Mouse (Mus musculus) 3T3-L1 (cell line): ENCODE measurements around the gene Edem1.

Experiments used
- DNase-seq: peaks from one replicate; pipeline ENCODE4 v3.0.0-alpha.2; 2015; ENCODE audit warnings: low read depth, low spot score

Gene Edem1

DNA sequence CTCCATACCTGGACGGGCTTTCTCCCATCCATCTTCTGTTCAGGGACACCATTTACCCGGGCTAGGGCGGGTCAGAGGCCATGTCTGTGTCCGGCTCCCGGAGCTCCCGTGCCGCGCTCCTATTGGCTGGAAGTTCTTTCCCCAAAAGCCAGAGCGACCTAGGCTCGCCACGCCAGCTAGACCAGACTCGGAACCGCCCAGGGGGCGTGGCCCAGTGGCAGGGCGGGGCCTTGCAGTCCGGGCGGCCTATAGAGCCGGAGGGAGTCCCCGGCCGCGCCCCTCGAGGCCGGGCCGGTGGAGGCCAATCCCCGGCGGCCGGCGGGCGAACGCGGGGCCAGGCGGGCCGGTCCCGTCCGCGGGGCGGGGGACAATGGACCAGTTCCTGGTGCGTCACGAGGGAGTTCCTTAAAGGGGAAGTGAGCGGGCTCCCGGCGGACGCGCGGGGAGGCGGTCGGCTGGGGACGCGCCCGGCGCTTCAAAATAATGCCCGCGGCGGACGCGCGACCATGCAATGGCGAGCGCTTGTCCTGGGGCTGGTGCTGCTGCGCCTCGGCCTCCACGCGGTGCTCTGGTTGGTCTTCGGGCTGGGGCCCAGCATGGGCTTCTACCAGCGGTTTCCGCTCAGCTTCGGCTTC is at the start of gene Edem1:
Edem1 (plus strand) TSS at position 408 of the 635 bp plus-strand sequence.
- DNase-seq, result peak; percentile 96

DNA sequence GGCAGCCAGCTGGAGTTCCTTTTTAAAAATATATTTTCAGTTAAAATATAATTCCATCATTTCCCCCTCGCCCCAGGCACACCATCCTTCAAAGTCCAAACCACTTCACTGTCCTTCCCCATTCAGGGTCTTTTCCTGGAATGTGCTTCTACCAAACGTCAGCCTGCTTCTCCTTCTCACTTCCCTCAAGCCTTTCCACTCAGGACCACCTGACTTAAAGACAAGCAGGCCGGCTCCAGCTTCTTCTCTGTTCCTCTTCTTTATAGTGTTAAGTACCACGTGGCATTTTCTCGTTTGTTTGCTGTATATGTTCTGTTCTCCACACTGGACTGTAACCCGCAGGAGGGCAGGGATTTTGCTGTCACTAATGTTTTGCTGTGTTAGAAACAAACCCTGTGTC is 46.6 kb upstream of the Edem1 start:
- no peak for DNase-seq

DNA sequence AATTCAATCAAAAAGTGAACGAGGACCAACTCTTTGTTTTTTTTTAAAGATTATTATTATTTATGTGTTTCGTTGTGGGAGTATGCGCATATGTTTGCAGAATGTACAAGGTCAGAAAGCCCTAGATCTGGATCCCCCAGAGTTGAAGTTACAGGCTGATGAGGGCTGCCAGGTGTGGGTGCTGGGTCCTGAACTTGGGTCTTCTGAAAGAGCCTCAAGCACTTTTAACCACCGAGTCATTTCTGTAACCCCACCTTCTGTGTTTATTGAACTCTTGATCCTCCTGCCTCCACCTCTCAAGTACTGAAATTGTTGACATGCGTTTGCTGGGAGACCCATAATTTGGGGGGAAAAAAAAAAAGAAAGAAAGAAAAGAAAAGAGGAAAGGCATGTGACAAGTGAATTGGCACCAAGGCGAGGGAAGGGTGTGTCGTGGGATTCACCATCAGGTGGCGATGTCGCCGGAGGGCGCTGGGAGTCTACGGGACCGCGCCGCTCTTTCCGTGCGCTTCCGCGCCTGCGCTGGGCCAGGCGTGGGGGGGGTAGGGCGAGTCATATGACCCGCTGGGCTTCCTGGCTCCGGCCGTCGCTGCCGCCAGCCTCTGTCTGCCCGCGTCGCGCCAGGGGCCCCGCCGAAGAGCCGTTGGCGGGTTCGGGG is 45.8 kb upstream of the Edem1 start, which contains the start of gene Arl8b:
Arl8b (plus strand) TSS at position 574 of the 658 bp plus-strand sequence.
- DNase-seq, result peak; percentile 96

DNA sequence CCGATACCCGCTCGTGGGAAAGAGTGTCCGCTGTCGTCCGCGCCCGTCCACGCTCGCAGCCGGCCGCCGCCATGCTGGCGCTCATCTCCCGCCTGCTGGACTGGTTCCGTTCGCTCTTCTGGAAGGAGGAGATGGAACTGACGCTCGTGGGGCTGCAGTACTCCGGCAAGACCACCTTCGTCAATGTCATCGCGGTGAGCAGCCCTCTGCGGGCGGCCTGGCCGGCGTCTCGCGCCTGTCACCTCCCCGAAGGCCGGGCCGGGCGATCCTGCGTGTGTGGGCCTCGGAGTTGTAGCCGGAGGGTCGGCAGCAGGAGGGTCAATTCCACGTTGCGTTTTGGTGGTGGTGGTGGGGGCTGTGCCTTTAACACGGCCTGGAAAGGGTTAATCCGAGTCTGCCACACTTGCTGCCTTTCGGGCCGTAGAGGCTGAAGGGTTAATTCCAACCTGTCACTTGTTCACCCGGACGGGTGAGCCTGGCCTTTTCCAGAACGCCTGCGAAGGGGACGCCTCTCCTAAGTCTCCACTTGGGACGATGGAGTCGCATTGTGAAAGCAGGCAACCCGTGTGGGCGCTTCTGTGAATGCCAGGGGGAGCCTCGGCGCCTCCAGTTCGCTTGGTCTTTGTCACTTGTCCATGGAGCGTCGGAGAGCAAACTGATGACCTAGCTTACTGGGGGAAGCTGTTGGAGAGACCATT is 45.1 kb upstream of the Edem1 start:
- DNase-seq, result peak; percentile 63

DNA sequence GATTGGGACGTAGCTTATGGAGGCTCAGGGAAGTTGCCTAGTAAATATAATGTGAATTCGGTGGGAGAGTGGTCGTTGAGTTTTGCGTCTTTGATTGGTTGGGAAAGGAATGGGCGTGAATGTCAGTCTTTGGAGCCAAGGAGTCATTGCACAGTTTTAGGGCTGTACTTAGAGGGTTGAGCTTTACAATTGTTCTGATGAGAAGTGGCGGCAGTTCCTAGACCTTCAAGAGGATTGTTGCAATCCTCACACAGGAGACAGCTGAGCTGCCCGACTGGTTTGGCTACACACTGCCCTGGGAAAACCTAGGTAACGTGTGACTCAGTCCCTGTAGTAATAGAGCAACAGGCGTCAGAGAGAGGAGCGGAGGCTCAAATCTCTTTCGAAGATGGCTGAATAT is 44.4 kb upstream of the Edem1 start:
- DNase-seq, result peak; percentile 59

DNA sequence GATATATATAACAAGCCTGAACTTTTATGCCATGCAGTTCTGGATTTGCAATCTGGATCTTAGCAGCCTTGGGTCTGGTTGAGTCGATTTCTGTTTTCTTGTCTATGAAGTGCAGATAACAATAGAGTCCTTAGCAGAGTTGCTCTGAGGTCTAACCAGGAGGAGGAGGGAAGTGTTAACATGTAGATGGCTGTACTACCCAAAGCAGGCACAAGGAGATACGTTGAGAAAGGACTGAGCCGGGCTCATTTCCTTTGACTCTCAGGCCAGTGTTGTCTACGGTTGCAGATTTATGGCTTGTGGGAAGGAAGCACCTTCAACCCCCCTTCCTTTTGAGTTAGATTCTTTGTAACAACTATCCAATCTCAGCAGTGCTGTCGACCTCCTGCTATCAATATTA is 43.6 kb upstream of the Edem1 start:
- peak; percentile 78 for DNase-seq

DNA sequence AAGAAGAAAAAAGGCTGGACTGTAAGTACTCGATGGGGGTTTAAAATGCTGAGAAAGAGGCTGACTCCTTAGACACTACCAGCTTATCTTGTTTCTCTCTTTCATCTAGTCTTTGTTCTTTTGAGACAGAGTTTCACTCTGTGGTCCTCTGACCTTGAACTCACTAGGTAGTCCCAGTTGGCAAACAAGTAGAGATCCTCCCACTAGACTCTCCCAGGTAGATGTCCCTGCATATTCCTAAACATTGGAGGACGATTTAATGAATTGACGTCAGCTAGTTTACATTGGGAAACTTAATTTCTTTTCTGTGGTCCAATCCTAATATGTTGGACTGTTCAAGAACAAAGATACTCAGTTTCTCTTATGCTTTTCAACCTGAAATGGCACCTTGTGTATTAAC is 42.9 kb upstream of the Edem1 start:
- DNase-seq, result no peak

DNA sequence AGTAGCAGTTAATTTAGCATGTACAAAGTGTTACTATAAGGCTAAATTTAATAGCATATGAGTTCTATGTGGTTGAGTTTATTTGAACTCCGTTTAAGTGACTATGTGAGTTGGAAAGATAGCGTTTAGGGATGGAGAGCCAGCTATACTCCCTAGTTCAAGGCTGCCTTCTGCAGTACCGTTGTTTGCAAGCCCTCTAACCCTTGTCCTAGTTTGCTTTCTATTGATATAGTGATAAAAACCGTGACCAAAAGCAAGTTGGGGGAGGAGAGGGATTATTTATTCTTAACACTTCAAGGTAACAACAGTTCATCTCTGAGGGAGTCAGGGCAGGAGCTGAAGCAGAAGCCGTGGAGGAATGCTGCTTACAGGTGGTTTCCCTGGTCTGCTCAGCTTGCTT is 36.9 kb upstream of the Edem1 start:
- DNase-seq, result no peak

DNA sequence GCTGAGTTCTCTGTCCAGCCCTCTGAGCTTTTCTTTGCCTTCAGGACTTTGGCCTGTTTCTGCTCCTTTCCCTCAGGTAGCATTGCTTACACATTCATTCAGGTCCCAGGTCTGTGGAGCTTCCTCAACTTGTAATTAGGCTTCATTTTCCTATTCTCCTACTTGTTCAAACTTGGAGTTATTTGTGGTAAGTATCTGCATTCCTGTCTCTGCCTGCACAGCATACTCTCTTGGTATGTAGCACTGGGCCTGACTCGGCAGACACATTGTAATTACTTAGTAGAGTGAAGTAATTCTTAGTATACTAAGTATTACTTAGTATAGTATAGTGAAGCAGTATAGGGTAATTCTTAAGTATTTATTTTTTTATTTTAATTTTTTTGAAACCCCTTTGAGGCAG is 32.5 kb upstream of the Edem1 start:
- DNase-seq, result peak; percentile 44

DNA sequence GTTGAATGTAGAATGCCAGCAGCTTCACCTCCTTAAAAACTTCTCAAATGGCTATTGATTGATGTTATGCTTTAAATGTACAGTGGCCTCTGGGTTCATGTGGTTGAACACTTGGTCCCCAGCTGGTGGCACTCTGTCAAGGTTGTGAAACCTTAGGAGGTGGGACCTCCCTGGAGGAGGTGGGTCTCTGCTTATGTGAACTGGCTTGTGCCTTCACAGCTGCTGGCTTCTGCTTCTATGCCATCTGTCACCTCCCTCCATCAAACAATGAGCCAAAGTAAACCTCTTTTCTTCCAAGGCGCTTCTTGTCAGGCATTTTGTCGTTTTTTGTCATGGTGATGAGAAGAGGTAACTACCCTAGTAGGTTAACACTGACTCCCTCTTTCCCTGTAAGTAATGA is 31.7 kb upstream of the Edem1 start:
- DNase-seq, result no peak

DNA sequence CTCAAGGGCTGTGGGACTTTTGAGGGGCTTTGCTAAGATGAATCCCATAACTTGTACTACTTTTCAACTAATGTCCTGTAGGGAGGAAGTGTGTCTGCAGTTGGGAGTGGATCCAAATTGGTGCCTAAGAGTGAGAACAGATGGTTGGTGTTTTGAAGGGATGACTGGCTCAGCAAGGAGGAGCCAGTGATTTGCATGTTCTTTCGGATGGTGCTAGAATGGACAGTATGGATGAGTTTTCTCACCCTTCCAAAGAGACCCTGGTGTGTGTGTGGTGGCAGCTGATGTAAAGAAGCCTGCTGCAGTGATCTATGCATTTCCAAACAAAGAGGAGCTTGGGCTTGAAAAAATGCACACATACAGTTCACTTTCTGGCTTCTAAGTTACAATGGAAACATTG is 23.2 kb upstream of the Edem1 start:
- no peak for DNase-seq

DNA sequence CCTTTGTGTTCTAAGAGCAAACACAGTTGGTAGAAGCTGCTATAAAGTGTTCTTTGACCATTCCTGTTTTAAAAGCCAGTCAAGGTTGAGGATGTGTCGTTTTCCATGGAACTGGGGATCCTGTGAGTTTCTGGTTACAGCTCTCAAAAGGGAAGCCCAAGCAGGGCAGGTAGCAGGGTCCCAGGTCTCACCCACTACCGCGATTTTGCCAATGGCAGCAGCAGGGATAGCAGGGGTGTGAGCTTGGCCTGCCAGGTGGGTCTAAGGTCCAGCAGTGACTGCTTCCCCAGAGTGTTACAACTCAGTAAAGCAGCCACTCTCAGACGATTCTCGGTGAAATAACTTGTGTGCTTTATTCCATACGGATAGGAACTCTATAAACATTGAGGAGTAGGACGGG is 22.6 kb upstream of the Edem1 start:
- DNase-seq, result no peak

DNA sequence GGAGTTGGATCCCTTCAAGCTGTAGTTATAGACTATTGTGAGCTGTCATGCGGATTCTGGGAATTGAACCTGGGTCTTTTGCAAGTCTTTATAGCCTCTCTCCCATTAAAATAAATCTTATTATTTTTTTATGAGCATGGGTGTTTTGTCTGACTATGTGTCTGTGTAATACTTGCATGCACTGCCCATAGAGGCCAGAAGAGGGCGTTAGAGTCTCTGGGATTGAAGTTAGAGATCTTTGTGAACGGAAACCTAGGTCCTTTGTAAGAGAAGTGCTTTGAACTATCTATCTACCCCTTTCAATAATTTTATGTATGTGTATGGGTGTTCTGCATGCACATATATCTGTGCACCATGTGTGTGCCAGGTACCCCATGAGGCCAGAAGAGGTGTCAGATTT is 21.0 kb upstream of the Edem1 start:
- no peak for DNase-seq

DNA sequence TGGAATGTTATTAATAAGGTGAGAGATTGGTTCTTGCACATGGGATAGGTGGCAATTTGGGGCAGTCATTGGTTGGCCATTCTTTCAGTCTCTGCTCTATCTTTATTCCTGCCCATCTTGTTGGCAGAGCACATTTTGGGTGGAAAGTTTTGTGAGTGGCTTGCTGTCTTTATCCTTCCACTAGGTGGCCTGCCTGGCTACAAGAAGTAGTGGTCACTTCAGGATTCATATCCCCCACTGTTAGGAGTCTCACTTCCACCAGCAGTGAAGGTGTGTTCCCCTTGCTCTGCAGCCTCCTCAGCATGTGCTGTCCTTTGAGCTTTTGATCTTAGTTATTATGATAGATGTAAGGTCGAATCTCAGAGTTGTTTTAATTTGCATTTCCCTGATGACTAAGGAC is 19.7 kb upstream of the Edem1 start:
- DNase-seq, result no peak

DNA sequence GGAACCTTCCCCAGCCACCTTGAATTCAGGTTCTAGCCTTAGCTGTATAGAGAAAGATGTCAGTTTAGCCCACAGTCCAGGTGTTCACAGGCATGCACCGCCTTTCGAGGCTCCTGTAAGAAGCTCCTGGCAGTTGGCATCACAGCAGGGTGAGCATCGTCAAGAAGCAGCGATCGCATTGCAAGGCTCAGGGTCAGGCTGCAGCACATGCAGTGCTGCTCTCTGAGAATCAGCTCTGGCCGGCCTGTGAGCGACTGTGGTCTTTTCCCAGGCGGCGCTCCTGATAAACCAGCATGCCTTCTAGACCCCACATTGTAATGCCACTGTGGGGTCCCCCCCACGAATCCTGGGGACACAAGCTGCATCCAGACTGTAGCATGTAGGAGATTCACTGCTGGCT is 18.2 kb upstream of the Edem1 start:
- no peak for DNase-seq

DNA sequence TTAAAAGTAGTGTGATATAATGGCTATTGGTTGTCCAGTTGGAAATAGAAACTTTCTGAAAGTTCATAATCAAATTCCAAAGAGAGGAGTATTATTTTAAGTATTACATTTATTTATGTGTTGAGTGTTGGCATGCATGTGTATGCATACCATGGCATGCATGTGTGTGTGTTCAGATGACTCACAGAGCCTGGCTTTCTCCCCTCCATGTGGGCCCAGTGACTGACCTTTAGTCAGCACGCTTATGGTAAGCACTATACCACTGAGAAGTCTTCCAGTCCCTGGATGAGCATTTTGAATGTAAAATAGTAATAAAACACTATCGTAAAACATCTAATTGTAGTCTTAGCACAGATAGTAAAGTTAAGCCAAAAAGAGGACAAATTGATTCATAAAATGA is 16.3 kb upstream of the Edem1 start:
- DNase-seq, result peak; percentile 51

DNA sequence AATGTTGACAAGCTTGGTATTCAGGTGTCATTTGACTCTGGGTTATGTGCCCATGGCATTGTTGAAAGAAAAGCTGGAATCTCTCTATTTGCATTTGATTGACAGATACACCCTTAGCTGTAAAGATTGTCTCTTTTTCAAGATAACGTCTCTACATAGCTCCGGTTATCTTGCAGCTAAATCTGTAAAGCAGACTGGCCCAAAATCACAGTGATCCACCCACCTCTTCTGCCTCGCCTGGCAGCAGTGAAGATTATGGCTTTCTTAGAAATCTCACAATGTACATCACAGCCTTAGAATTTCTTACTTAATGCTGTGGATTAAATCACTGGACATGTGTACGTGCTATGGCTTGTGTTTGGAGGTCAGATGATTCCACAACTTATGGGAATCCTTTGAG is 10.9 kb upstream of the Edem1 start:
- DNase-seq, result no peak

DNA sequence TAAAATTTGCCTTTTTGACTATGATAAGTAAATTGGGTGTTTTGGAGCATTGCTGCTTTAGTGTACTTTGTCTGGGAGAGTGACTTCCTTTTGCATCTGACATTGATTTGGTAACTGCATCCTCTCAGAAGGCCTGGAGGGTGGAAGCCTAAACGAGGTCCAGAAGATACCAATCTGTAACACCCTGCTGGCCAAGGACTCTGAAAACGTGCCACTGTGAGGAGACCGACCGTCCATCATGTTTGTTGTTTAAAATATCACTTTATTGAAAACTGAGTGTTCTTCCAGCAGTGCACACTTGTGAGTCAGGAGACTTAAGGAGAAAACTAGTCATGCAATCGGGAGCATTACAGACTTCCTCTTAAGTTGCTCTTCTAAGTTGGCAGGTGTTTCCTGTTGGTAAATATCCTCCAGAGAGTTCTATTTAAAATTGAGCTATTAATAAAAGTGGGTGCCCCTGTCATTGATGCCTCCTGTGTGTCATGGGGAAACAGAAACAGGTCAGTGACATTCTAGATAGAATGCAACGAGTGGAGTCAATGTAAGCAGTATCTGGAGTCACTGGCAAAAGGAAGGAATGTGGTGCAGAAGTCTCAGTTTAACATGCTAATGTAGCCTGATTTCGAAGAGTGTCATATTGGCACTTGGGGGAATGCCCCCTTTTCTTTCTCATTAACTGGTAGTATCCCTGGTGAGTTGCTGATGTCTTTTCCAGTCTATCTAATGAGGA is 3.5 kb upstream of the Edem1 start:
- DNase-seq, result no peak

DNA sequence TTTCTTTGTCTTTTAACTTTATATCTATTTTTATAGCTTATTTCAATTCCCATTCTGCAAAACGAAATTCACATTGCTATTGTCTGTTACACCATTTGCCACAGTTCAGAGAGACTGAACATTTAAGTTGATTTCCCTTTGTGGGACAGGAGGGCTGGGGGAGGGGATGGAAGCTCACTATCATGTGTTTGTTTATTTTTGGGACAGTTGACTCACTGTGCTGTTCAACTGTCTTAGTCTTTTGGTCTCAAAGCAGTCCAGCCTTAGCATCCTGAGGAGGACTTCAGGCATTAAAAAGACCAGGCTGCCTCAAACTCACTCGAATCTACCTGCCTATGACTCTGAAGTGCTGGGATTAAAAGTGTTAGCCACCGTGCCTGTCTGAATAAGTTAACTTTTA is 2.4 kb upstream of the Edem1 start:
- no peak for DNase-seq

DNA sequence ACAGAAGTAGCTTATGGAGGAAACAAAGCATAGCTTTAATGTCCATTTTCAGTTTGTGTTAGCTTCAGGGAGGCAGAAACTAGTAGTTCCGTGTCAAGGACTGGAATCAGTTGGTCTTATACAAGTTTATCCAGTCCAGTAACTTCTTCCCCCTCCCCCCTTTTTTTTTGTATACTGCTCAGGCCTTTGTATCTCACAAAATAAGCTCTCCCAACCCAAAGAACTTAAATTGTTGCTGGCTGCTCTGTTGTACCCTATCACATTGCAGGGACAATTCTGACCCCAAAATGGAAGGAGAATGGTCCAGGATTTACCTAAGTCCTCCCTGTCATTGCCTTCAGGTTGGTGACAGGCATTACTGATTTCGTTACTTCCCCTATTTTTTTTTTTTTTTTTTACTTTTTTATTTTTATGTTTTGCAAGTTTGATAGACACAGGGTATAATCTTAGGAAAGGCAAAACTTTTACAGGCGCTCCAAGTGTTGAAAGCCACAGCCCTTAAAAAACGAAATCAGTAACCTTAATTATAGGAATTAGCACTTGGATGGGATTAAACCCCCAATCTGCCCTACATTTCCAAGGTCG is 1.0 kb upstream of the Edem1 start:
- no peak for DNase-seq

DNA sequence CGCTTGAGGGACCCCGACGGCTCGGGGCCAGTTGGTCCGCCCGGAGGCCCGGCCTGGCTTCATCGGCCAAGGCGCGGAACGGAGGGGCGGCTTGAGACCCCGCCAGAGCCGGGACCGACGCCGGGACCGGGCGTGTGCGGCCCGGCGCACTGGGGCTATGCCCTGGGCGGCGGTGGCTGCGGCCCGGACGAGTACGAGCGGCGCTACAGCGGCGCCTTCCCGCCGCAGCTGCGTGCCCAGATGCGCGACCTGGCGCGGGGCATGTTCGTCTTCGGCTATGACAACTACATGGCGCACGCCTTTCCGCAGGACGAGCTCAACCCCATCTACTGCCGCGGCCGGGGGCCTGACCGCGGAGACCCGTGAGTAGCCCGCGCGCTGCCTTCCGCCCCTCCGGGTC is 431 bp downstream of the Edem1 start:
- DNase-seq, result peak; percentile 45
